Mouse (Mus musculus): ENCODE data around the gene Nsun2. TPM values are rescaled to one million over a fixed set of nuclear protein-coding genes. Genes with fewer than 3 reads are reported as not detected.

Gene Nsun2
- polyA plus RNA-seq, 1 experiment = 109 TPM

DNA sequence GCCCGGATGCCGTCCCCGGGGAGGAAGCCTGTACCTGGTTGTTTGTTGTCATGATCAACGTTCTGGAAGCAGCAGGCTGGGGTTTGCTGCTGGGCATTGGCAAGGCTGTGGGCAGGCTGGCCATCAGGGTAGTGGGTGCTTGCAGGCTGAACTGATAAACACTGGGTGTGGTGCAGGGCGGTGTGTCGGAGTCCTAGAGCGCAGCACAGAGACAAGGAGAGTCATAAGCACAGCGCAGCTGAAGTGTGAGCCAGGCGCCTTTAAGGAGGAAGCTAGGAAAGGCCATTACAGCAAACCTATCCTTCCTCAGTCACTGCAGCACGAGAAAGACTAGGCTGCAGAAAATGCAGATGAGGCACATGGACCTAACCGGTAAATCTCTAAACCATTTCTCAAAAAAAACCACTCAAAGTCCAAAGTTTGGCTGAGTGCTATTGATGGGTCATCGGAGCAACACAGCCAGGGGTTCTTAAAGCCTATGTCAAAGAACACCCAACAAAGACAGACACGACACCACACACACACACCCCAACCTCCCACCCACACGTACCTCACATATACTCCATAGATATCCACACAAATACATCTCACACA, 31.3 kb upstream of the Nsun2 start:
- TF ChIP-seq POLR2A (IDR thresholded peaks at IDR 0.05; ENCODE audit: low read depth, low read length) (no peak), CTCF (IDR thresholded peaks at IDR 0.05; ENCODE audit: borderline replicate concordance, insufficient read depth, low read length) (no peak)
- Histone ChIP-seq H3K4me1 (ENCODE audit: control insufficient read depth, insufficient read depth, low read length) (no peaks in the 10 kb centered on the region), H3K4me3 (ENCODE audit: insufficient read depth, low read length) (no peak overlapping the region), H3K27ac (ENCODE audit: insufficient read depth, low read length) (no peak overlapping the region)

DNA sequence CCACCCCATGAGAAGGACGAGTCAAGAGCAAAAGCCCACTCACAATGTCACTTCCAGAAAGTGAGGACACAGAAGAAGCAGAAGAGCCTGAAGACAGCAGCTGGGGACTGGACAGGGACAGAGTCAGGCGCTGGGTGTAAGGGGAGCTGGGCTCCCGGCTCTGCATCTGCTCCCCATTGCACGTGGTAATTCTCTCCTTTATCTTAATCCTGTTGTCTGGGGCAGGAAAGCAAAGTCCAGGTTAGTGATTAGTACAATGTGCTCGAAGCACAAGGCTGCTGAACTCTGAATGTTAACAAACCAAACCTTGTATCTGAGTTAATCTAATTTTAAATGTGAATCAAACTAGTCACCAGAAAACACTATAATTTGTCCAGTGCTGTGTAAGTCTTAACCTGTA, 30.7 kb upstream of the Nsun2 start:
- Histone ChIP-seq H3K4me3 (ENCODE audit: insufficient read depth, low read length) (no peak overlapping the region), H3K27ac (ENCODE audit: insufficient read depth, low read length) (no peak overlapping the region), H3K4me1 (ENCODE audit: control insufficient read depth, insufficient read depth, low read length) (no peaks in the 10 kb centered on the region)
- no peak for TF ChIP-seq CTCF (IDR thresholded peaks at IDR 0.05; ENCODE audit: borderline replicate concordance, insufficient read depth, low read length)
- TF ChIP-seq POLR2A (IDR thresholded peaks at IDR 0.05; ENCODE audit: low read depth, low read length) = no peak

DNA sequence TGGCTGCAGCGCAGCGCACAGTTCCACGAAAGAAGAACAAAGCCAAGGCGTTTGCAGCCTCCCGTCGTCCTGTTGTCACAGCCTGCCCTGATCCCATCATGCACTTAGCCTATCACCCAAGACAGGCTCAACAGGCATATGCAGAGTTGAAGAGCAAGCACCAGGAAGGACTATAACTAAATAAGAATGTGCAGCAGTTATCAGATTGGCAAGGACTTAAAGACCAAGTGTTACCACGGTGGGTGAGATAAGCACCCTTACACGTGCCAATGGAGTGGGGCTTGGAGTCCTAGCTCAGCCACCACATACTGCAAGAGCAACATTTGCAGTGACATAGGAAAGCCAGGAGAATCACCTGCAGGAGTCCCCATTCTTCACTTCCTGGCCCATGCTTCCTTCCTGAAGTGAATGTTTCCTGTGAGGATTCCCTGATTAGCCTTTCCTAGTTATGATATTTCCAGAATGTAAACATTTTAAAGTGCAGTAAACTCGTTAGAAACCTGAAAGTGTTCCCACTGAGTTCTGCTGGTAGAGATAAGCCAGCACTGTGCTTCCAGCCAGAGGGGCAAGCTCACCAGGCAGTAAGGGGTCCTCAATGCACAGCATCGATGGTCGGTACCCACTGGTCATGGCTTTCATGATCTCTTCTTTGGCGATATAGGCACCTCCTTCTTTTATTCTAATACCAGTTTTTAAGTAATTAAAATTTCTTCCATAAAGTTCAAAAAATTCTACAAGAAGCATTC, 27.0 kb upstream of the Nsun2 start:
- no peak overlapping the region for H3K4me3 ChIP-seq (ENCODE audit: insufficient read depth, low read length)
- H3K27ac ChIP-seq (ENCODE audit: insufficient read depth, low read length) = no peak overlapping the region
- no peaks in the 10 kb centered on the region; the same call in 1 of the 2 replicates for H3K4me1 ChIP-seq (ENCODE audit: control insufficient read depth, insufficient read depth, low read length)
- TF ChIP-seq CTCF (IDR thresholded peaks at IDR 0.05; ENCODE audit: borderline replicate concordance, insufficient read depth, low read length) = no peak
- no peak for TF ChIP-seq POLR2A (IDR thresholded peaks at IDR 0.05; ENCODE audit: low read depth, low read length)

DNA sequence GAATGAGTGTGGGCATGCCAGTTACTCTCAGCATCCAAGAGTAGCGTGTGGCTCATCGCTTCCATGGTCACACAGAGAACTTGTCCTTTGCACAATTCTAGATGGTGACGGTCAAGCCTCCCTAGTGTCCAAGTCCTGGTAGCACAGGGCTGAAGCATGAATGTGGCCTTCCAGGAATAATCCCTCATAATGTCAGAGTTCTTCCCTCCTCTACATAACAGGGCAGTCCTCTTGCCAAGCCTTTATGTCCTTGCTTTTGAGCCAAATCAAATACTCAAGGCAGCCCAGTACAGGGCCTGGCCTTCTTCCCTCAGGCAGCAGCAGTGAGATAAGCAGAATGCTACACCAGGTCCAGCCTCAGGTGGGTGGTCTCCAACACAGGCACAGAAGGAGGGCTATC, 25.9 kb upstream of the Nsun2 start:
- no peaks in the 10 kb centered on the region; the same call in 1 of the 2 replicates for H3K4me1 ChIP-seq (ENCODE audit: control insufficient read depth, insufficient read depth, low read length)
- no peak overlapping the region for H3K4me3 ChIP-seq (ENCODE audit: insufficient read depth, low read length)
- H3K27ac ChIP-seq (ENCODE audit: insufficient read depth, low read length) = no peak overlapping the region
- TF ChIP-seq CTCF (IDR thresholded peaks at IDR 0.05; ENCODE audit: borderline replicate concordance, insufficient read depth, low read length) (no peak), POLR2A (IDR thresholded peaks at IDR 0.05; ENCODE audit: low read depth, low read length) (no peak)

DNA sequence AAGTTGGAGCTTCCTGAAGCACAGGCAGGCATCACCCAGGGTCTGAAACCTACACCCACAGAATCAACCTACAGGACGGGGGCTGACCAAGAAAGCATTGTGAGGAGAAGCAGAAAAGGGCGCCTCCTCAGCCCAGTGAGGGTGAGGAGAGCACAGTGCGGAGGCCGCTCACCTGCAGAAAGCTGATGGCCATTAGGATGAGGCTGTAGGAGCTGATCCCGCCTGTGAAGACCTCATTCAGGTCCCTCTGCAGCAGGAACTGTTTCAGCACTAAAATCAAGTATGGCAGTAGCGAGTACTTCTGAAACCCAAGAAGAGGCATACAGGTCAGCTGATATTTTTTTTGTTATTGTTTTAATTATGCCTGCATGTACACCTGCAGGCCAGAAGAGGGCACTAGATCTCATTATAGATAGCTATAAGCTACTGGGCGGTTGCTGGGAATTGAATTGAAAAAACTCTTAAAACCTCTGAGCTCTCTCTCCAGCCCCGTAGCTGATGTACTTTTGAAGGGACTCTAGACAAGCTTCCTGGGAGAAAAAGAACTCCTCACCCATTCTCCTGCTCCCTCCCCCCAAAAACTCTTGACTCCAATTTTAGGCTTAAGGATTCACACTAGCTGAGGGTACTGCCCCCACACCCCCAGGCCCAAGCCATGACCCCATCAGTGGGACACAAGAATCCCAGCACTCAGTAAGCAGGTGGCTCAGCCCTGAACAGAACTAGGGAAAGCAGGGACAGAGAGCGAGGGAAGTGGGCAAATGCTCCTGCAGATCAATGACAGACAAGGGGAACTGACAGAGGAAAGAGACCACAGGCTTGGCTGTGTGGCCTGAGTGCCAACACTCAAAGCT, 23.9 kb upstream of the Nsun2 start:
- H3K27ac ChIP-seq (ENCODE audit: insufficient read depth, low read length) = no peak overlapping the region
- no peaks in the 10 kb centered on the region; the same call in 1 of the 2 replicates for H3K4me1 ChIP-seq (ENCODE audit: control insufficient read depth, insufficient read depth, low read length)
- no peak for TF ChIP-seq POLR2A (IDR thresholded peaks at IDR 0.05; ENCODE audit: low read depth, low read length)
- no peak for TF ChIP-seq CTCF (IDR thresholded peaks at IDR 0.05; ENCODE audit: borderline replicate concordance, insufficient read depth, low read length)
- H3K4me3 ChIP-seq (ENCODE audit: insufficient read depth, low read length) = no peak overlapping the region

DNA sequence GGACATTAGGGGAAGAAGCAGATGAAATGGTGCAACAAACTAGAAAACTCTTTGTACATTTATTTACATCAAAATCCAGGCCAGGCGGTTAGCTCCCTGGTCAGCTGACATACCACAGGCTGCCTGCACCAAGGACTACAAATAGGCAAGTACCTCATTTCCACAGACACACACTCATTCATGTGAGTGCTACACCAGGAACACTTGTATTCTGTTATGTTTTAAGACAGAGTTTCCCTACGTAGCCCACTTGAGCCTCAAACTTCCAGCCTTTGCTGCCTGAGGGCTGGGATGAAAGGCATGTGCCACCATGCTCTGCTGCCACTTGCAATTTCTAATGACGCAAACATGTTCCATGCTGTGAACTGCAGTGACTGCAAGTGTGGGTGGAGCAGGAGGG, 18.5 kb upstream of the Nsun2 start:
- no peak for TF ChIP-seq POLR2A (IDR thresholded peaks at IDR 0.05; ENCODE audit: low read depth, low read length)
- TF ChIP-seq CTCF (IDR thresholded peaks at IDR 0.05; ENCODE audit: borderline replicate concordance, insufficient read depth, low read length) = no peak
- peaks cover 16% of the 10 kb centered on the region for H3K4me1 ChIP-seq (ENCODE audit: control insufficient read depth, insufficient read depth, low read length)
- no peak overlapping the region for H3K4me3 ChIP-seq (ENCODE audit: insufficient read depth, low read length)
- no peak overlapping the region for H3K27ac ChIP-seq (ENCODE audit: insufficient read depth, low read length)

DNA sequence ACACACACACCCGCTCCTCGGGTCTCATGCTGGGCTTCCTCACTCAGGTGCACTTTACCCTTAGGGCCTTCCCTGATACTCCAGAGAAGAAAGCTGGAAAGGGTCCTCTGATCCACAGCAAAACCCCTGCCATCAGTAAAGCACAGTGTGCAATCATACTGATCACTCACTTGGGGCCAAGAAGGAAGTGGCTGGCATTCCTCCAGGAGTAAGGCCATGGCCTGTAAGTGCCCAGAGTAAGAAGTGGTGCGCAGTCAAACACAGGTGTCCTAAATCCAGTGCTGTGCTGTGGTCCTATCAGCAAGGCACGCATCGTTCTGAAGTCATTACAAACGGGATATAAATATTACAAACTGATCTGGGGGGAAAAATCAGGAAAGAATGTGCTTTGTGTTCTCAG, 16.1 kb upstream of the Nsun2 start:
- Histone ChIP-seq H3K4me3 (ENCODE audit: insufficient read depth, low read length) (no peak overlapping the region), H3K4me1 (ENCODE audit: control insufficient read depth, insufficient read depth, low read length) (peaks cover 19% of the 10 kb centered on the region), H3K27ac (ENCODE audit: insufficient read depth, low read length) (peak overlapping the region; percentile 54)
- no peak for TF ChIP-seq CTCF (IDR thresholded peaks at IDR 0.05; ENCODE audit: borderline replicate concordance, insufficient read depth, low read length)
- no peak for TF ChIP-seq POLR2A (IDR thresholded peaks at IDR 0.05; ENCODE audit: low read depth, low read length)

DNA sequence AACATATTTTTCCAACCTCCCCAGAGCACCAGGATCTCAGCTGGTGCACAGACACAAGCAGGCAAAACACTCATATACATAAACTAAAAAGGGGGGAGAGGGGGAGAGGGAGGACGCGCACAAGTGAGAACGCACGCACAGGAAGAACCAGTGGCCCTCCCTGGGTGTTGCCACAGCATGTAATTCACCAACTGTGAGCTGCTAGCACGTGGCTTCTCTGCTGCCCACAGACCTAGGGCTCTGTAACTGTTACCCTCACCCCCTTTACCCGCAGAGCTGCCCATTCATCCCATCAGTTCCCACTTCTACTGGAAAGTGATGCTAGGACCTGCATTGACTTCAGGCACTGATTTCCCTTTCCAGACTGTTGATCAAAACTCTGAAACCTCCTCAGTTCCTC, 14.4 kb upstream of the Nsun2 start:
- no peak for TF ChIP-seq CTCF (IDR thresholded peaks at IDR 0.05; ENCODE audit: borderline replicate concordance, insufficient read depth, low read length)
- no peak for TF ChIP-seq POLR2A (IDR thresholded peaks at IDR 0.05; ENCODE audit: low read depth, low read length)
- H3K4me3 ChIP-seq (ENCODE audit: insufficient read depth, low read length) = no peak overlapping the region
- H3K27ac ChIP-seq (ENCODE audit: insufficient read depth, low read length) = no peak overlapping the region
- peaks cover 26% of the 10 kb centered on the region for H3K4me1 ChIP-seq (ENCODE audit: control insufficient read depth, insufficient read depth, low read length)

DNA sequence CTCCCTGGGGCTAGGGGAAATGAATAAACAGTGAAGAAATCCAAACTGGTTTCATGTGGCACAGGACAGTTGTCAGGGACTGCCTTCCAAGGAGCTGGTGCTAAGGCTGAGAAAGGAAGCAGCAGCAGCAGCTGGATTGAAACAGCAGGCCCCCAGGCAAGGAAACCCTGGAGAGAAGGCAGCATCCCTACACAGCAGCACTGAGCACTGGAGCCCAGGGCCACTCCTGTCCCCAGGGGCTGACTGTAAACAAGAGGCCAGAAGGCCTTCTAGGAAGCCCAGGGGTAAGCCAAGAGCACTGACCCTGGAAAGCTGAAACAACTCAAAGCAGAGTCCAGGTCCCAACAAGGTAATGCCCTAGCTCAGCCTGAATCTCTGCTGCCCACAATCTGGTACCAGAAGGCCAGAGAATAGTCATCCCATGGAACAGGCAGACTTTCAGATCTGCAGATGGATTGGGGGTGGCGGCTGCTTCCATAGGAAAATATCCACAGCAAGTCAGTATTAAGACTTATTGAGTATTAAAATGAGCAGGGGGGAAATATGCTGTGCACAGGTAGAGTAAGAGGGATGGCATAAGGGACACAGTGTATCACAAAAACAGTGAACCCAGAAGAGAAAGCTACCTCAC, 11.3 kb upstream of the Nsun2 start:
- Histone ChIP-seq H3K4me1 (ENCODE audit: control insufficient read depth, insufficient read depth, low read length) (peaks cover 41% of the 10 kb centered on the region), H3K27ac (ENCODE audit: insufficient read depth, low read length) (no peak overlapping the region), H3K4me3 (ENCODE audit: insufficient read depth, low read length) (no peak overlapping the region)
- TF ChIP-seq CTCF (IDR thresholded peaks at IDR 0.05; ENCODE audit: borderline replicate concordance, insufficient read depth, low read length) (no peak), POLR2A (IDR thresholded peaks at IDR 0.05; ENCODE audit: low read depth, low read length) (no peak)

Data from embryonic fibroblast, embryonic 13.5 days (primary cell).